In genomic region chr1:87858031-87858430, GRCm38 (mm10) we compare ENCODE assay signal across 24 mouse cellular contexts. TPM values are rescaled to one million over a fixed set of nuclear protein-coding genes. Genes with fewer than 3 reads are reported as not detected.
DNase-seq lines count a peak whose midpoint lies in the region; ATAC-seq and TF ChIP-seq lines count a peak whose summit lies in the region.
"Had no signal": no experiment of that assay in that cellular context is flagged by ENCODE, and none has a peak within 500 bp of the region (broad histone marks: within the 10 kb centered on the region; RNA-seq: fewer than 3 reads in every experiment).

No protein-coding gene starts in this region.

- H3K9me3 ChIP-seq in heart, embryonic 16.5 days (replicated peaks; ENCODE audit: control insufficient read depth, low read length): no peaks in the 10 kb centered on the region
- H3K9me3 ChIP-seq in heart, embryonic 11.5 days (replicated peaks; ENCODE audit: control insufficient read depth, low read length): no peaks in the 10 kb centered on the region
- no peaks in the 10 kb centered on the region for H3K9me3 ChIP-seq in intestine, embryonic 16.5 days (ENCODE audit: control insufficient read depth, low read length)
- H3K9me3 ChIP-seq in kidney, embryonic 14.5 days (ENCODE audit: control insufficient read depth, low read length): no peaks in the 10 kb centered on the region
- H3K9me3 ChIP-seq: forebrain, embryonic 10.5 days; G1E; hindbrain, embryonic 10.5 days had no signal

- no peak for ATAC-seq in heart, embryonic 16.5 days (replicated peaks; ENCODE audit: extremely low read depth, insufficient read depth, low FRiP score)
- ATAC-seq in heart, embryonic 11.5 days (replicated peaks; ENCODE audit: insufficient number of reproducible peaks, low FRiP score, low TSS enrichment): no peak
- ATAC-seq in intestine, embryonic 16.5 days: no peak
- no peak for ATAC-seq in kidney, embryonic 14.5 days (ENCODE audit: low FRiP score, low TSS enrichment)
- ATAC-seq: forebrain, postnatal 0 days; hindbrain, embryonic 16.5 days; midbrain, embryonic 16.5 days; Patski had no signal

- no peak overlapping the region for H3K27ac ChIP-seq in heart, embryonic 16.5 days (ENCODE audit: low read length)
- no peak overlapping the region for H3K27ac ChIP-seq in heart, embryonic 11.5 days (ENCODE audit: low read depth, low read length)
- peak overlapping the region; percentile 30 for H3K27ac ChIP-seq in brown adipose tissue, adult 24 weeks (replicated peaks; ENCODE audit: low read depth, low read length)
- peak overlapping the region; percentile 3 for H3K27ac ChIP-seq in intestine, embryonic 16.5 days (ENCODE audit: low read length)
- H3K27ac ChIP-seq in small intestine, adult 2 months (ENCODE audit: insufficient read depth, low read depth, low read length): peak overlapping the region; percentile 60
- no peak overlapping the region for H3K27ac ChIP-seq in kidney, embryonic 14.5 days (ENCODE audit: low read depth, low read length)
- H3K27ac ChIP-seq: forebrain, embryonic 10.5 days; hindbrain, embryonic 10.5 days had no signal

- no peak for TF ChIP-seq CTCF in small intestine, adult 2 months (IDR thresholded peaks at IDR 0.05; ENCODE audit: extremely low read depth, insufficient read length, insufficient replicate concordance, low read depth, low read length)

- H3K27me3 ChIP-seq in heart, embryonic 16.5 days (ENCODE audit: control insufficient read depth, insufficient read depth, low read length): no peaks in the 10 kb centered on the region
- H3K27me3 ChIP-seq in heart, embryonic 11.5 days (ENCODE audit: control insufficient read depth, insufficient read depth, low read length): no peaks in the 10 kb centered on the region
- H3K27me3 ChIP-seq in intestine, embryonic 16.5 days (replicated peaks; ENCODE audit: control insufficient read depth, insufficient read depth, low read length): no peaks in the 10 kb centered on the region
- H3K27me3 ChIP-seq in small intestine, adult 2 months (ENCODE audit: control insufficient read depth, insufficient read depth, low read length): no peaks in the 10 kb centered on the region
- H3K27me3 ChIP-seq in kidney, embryonic 14.5 days (ENCODE audit: control insufficient read depth, insufficient read depth, low read length): no peaks in the 10 kb centered on the region
- H3K27me3 ChIP-seq: CH12.LX, Patski had no signal

- TF ChIP-seq POLR2A in small intestine, adult 2 months (IDR thresholded peaks at IDR 0.05; ENCODE audit: low read depth, low read length): no peak

- 63% methylated on average over 1 of the region's 1 CpGs for WGBS in heart, embryonic 16.5 days
- 71% methylated on average over 1 of the region's 1 CpGs for WGBS in heart, embryonic 11.5 days (ENCODE audit: insufficient replicate concordance)
- 77% methylated on average over 1 of the region's 1 CpGs for WGBS in intestine, embryonic 16.5 days
- WGBS in small intestine, adult 2 months: 16% methylated on average over 1 of the region's 1 CpGs
- WGBS in kidney, embryonic 14.5 days: 96% methylated on average over 1 of the region's 1 CpGs

- H3K4me3 ChIP-seq in heart, embryonic 16.5 days (ENCODE audit: low read length): no peak overlapping the region
- H3K4me3 ChIP-seq in heart, embryonic 11.5 days (ENCODE audit: low read depth, low read length): no peak overlapping the region
- H3K4me3 ChIP-seq in brown adipose tissue, adult 24 weeks (ENCODE audit: insufficient read depth, low read depth, low read length): no peak overlapping the region
- H3K4me3 ChIP-seq in intestine, embryonic 16.5 days (ENCODE audit: low read length): no peak overlapping the region
- H3K4me3 ChIP-seq in small intestine, adult 2 months (ENCODE audit: low read depth, low read length): no peak overlapping the region
- no peak overlapping the region for H3K4me3 ChIP-seq in kidney, embryonic 14.5 days (ENCODE audit: low read length)
- H3K4me3 ChIP-seq: forebrain, embryonic 10.5 days; hindbrain, embryonic 10.5 days; myocyte had no signal

- no peak overlapping the region for H3K4me2 ChIP-seq in heart, embryonic 16.5 days (ENCODE audit: low read depth, low read length)
- H3K4me2 ChIP-seq in heart, embryonic 11.5 days: no peak overlapping the region
- H3K4me2 ChIP-seq in intestine, embryonic 16.5 days (ENCODE audit: low read depth, low read length): 0 out of 2 replicates have a peak overlapping the region, but pooled peaks have one; percentile 2
- H3K4me2 ChIP-seq in kidney, embryonic 14.5 days (replicated peaks; ENCODE audit: low read depth, low read length): no peak overlapping the region

- no peak for DNase-seq in kidney, adult 18-20 months
- DNase-seq: adrenal gland, adult 8-10 months; B cell, adult 2 months; cerebellum, adult 8-10 months; forebrain, postnatal 0 days; gastrocnemius, postnatal 25 days; kidney, postnatal 10 days; layer of hippocampus, postnatal 36 days; lung, adult 18-20 months; thymus, postnatal 14 days had no signal

- H3K4me1 ChIP-seq in heart, embryonic 16.5 days (ENCODE audit: control insufficient read depth, insufficient read depth, low read length): peaks cover 40% of the 10 kb centered on the region
- peaks cover 22% of the 10 kb centered on the region for H3K4me1 ChIP-seq in heart, embryonic 11.5 days (ENCODE audit: control insufficient read depth, insufficient read depth, low read length)
- peaks cover 42% of the 10 kb centered on the region for H3K4me1 ChIP-seq in brown adipose tissue, adult 24 weeks (ENCODE audit: control insufficient read depth, insufficient read depth, insufficient read length, low read length)
- H3K4me1 ChIP-seq in intestine, embryonic 16.5 days (ENCODE audit: control insufficient read depth, insufficient read depth, low read length): peaks cover 39% of the 10 kb centered on the region
- peaks cover 19% of the 10 kb centered on the region; the same call in 1 of the 2 replicates for H3K4me1 ChIP-seq in small intestine, adult 2 months (ENCODE audit: control insufficient read depth, insufficient read depth, insufficient read length, low read length)
- peaks cover 14% of the 10 kb centered on the region for H3K4me1 ChIP-seq in kidney, embryonic 14.5 days (ENCODE audit: control insufficient read depth, insufficient read depth, low read length)

- H3K36me3 ChIP-seq in heart, embryonic 16.5 days (ENCODE audit: control insufficient read depth, insufficient read depth): no peaks in the 10 kb centered on the region
- no peaks in the 10 kb centered on the region for H3K36me3 ChIP-seq in heart, embryonic 11.5 days (ENCODE audit: control insufficient read depth, insufficient read depth, low read length)
- H3K36me3 ChIP-seq in intestine, embryonic 16.5 days (ENCODE audit: control insufficient read depth, insufficient read depth, low read length): no peaks in the 10 kb centered on the region
- no peaks in the 10 kb centered on the region for H3K36me3 ChIP-seq in small intestine, adult 2 months (ENCODE audit: control insufficient read depth, insufficient read depth, low read length)
- no peaks in the 10 kb centered on the region for H3K36me3 ChIP-seq in kidney, embryonic 14.5 days (ENCODE audit: control insufficient read depth, insufficient read depth, low read length)
- H3K36me3 ChIP-seq: forebrain, embryonic 10.5 days; hindbrain, embryonic 10.5 days had no signal

- peak overlapping the region; percentile 25; the same call in 1 of the 2 replicates for H3K9ac ChIP-seq in heart, embryonic 16.5 days (ENCODE audit: low read length)
- H3K9ac ChIP-seq in heart, embryonic 11.5 days (ENCODE audit: low read depth, low read length): no peak overlapping the region
- 0 out of 2 replicates have a peak overlapping the region, but pooled peaks have one; percentile 6 for H3K9ac ChIP-seq in intestine, embryonic 16.5 days (ENCODE audit: low read depth, low read length)
- H3K9ac ChIP-seq in kidney, embryonic 14.5 days (ENCODE audit: low read depth, low read length): no peak overlapping the region
- H3K9ac ChIP-seq: forebrain, postnatal 0 days had no signal

RNA-seq across cellular contexts. Expression of gene Dgkd, which starts 4.9 kb away (rescaled TPM):
- 22.6 and 25.0 TPM in 2 replicates for polyA plus RNA-seq in heart, embryonic 16.5 days (2015; fragmentation: Nextera tagmentation; extraction: Ambion mirVana)
- 22.2 and 24.2 TPM in 2 replicates for polyA plus RNA-seq in heart, embryonic 11.5 days (2014; fragmentation: Nextera tagmentation; extraction: Ambion mirVana)
- polyA plus RNA-seq in brown adipose tissue, adult 24 weeks (2012; ENCODE audit: insufficient read depth, insufficient read length, missing spikeins): 59.1 and 61.6 TPM in 2 replicates
- 24.0 and 26.9 TPM in 2 replicates for polyA plus RNA-seq in intestine, embryonic 16.5 days (2015; fragmentation: Nextera tagmentation; extraction: Ambion mirVana)
- 21.5 and 47.1 TPM in 2 replicates for polyA plus RNA-seq in small intestine, adult 2 months (2012; rRNA removed)
- 18.1 and 32.6 TPM in 2 replicates for polyA plus RNA-seq in kidney, embryonic 14.5 days (2014; fragmentation: Nextera tagmentation; extraction: Ambion mirVana)

RNA-seq across cellular contexts. Expression of gene Sag, which starts 54.6 kb away (rescaled TPM):
- polyA plus RNA-seq in heart, embryonic 16.5 days (2015; fragmentation: Nextera tagmentation; extraction: Ambion mirVana): 0.75 and 1.0 TPM in 2 replicates
- 1.2 and 1.5 TPM in 2 replicates for polyA plus RNA-seq in heart, embryonic 11.5 days (2014; fragmentation: Nextera tagmentation; extraction: Ambion mirVana)
- polyA plus RNA-seq in brown adipose tissue, adult 24 weeks (2012; ENCODE audit: insufficient read depth, insufficient read length, missing spikeins): 0.59 and 1.4 TPM in 2 replicates
- 0.72 and 0.91 TPM in 2 replicates for polyA plus RNA-seq in intestine, embryonic 16.5 days (2015; fragmentation: Nextera tagmentation; extraction: Ambion mirVana)
- 0.05 and 0.16 TPM in 2 replicates for polyA plus RNA-seq in small intestine, adult 2 months (2012; rRNA removed)
- 2.6 and 3.7 TPM in 2 replicates for polyA plus RNA-seq in kidney, embryonic 14.5 days (2014; fragmentation: Nextera tagmentation; extraction: Ambion mirVana)
- polyA plus RNA-seq: G1E had no signal

Comparison
In these comparisons a context has a peak if more than half of its experiments do, and no peak if none do; other contexts are left out.
1. H3K9ac ChIP-seq: peak in heart, embryonic 16.5 days (single experiment) and intestine, embryonic 16.5 days (single experiment); none in heart, embryonic 11.5 days (single experiment) and kidney, embryonic 14.5 days (single experiment).
2. H3K27ac ChIP-seq: peak in brown adipose tissue, adult 24 weeks (single experiment), intestine, embryonic 16.5 days (single experiment) and small intestine, adult 2 months (single experiment); none in heart, embryonic 16.5 days (single experiment), heart, embryonic 11.5 days (single experiment) and kidney, embryonic 14.5 days (single experiment).